Mouse (Mus musculus) liver, postnatal 0 days (tissue): ENCODE measurements around the gene Sh3bp4.

Experiments
- CTCF ChIP-seq: sonication (generic); IDR thresholded peaks from 2 replicates; pipeline ENCODE4 v1.5.1; 2016; ENCODE audit warnings: antibody characterized with exemption, low read depth
- EP300 ChIP-seq: IDR thresholded peaks from 2 replicates; pipeline ENCODE4 v1.6.1; 2016; ENCODE audit warnings: antibody characterized with exemption, low read depth, mild to moderate bottlenecking

DNA sequence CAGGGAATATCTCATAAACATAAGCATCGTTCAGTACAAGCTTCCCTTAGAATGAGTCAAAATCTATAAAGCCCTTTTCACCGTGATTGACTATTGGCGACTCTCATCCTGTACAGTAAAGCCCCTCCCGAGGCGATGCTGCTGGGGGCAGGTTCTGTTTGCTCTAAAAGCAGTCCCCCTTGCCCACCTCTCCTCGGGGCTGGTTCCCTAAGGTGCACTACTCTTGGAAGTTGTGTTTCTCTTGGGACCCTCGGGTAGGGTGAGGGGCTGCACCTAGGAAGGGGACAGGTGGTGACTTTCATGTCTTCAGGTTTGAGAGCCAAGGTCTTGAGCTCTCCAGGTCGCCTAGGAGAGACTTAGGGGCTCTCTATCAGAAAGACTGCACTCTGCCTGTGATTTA, 10.2 kb downstream of the Sh3bp4 start:
- TF ChIP-seq EP300: no peak
- TF ChIP-seq CTCF: no peak
